ENCODE assay signal across 12 mouse cellular contexts in the genomic region with DNA sequence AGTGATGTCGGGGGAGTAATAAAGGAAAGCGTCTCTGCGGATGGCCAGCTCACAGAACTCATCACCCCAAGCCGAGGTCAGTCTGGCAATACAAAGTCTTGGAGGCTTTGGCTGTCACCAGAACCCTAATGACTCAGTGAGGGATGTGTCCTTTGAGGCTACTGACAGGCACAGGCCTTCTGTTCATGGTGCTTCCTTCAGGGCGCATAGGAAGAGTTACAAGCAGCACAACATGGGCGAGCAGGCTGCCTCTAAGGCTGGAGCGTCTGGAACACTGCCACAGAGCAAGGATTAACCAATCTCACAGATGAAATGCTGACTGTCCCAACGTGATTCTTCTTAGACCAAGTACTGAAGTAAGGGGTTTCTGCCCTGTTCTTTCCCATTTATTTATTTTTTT.
"Had no signal": no experiment of that assay in that cellular context is flagged by ENCODE, and none has a peak within 500 bp of the region (broad histone marks: within the 10 kb centered on the region; RNA-seq: fewer than 3 reads in every experiment).

No protein-coding gene starts in this region.

- H3K4me3 ChIP-seq: limb, embryonic 13.5 days; midbrain, embryonic 10.5 days; myocyte; neural tube, embryonic 15.5 days had no signal

- H3K9me3 ChIP-seq: limb, embryonic 13.5 days; midbrain, embryonic 10.5 days; neural tube, embryonic 15.5 days had no signal

- H3K4me2 ChIP-seq: limb, embryonic 13.5 days; lung, embryonic 14.5 days; neural tube, embryonic 15.5 days had no signal

- H3K27ac ChIP-seq: limb, embryonic 13.5 days; liver, embryonic 14.5 days; midbrain, embryonic 10.5 days; neural tube, embryonic 15.5 days had no signal

- H3K9ac ChIP-seq: limb, embryonic 13.5 days; liver, embryonic 14.5 days; lung, embryonic 14.5 days; neural tube, embryonic 15.5 days had no signal

- H3K27me3 ChIP-seq: limb, embryonic 13.5 days; neural tube, embryonic 15.5 days had no signal

- H3K36me3 ChIP-seq: limb, embryonic 13.5 days; midbrain, embryonic 10.5 days; neural tube, embryonic 15.5 days had no signal

- DNase-seq: kidney, postnatal 14 days; left cerebral cortex, postnatal 4 days; lung, embryonic 14.5 days; midbrain, embryonic 14.5 days; spleen, adult 18-20 months; thymus, adult 18-20 months; thymus, postnatal 14 days had no signal
